Mouse (Mus musculus) kidney, embryonic 16.5 days (tissue): ENCODE measurements around the gene Olfr1122. TPM values are rescaled to one million over a fixed set of nuclear protein-coding genes. Genes with fewer than 3 reads are reported as not detected.

ENCODE experiments used
- ATAC-seq: fragments of 200-750 bp; cut with Nextera tagmentation; 2 replicates; pipeline ENCODE4 v1.8.0; 2017; ENCODE audit warnings: moderate TSS enrichment; ENCODE audit not compliant: low FRiP score, low TSS enrichment
- H3K27ac ChIP-seq: fragments of 300-500 bp; sonication (generic); 2 replicates; pipeline ENCODE4 v1.5.1; 2014; ENCODE audit warnings: low read length
- H3K27me3 ChIP-seq: fragments of 300-500 bp; sonication (generic); 2 replicates; pipeline ENCODE4 v1.6.1; 2014; ENCODE audit warnings: low read length, control low read depth, mixed read lengths; ENCODE audit not compliant: insufficient read depth
- H3K36me3 ChIP-seq: fragments of 300-500 bp; sonication (generic); 2 replicates; pipeline ENCODE4 v1.6.1; 2014; ENCODE audit warnings: low read length, control low read depth, mixed read lengths; ENCODE audit not compliant: insufficient read depth
- H3K4me1 ChIP-seq: fragments of 300-500 bp; sonication (generic); 2 replicates; pipeline ENCODE4 v1.6.1; 2014; ENCODE audit warnings: low read length, control low read depth, mixed read lengths; ENCODE audit not compliant: insufficient read depth
- H3K4me2 ChIP-seq: fragments of 300-500 bp; sonication (generic); replicated peaks from 2 replicates; pipeline ENCODE4 v1.6.1; 2014; ENCODE audit warnings: low read depth, low read length
- H3K4me3 ChIP-seq: fragments of 300-500 bp; sonication (generic); 2 replicates; pipeline ENCODE4 v1.5.1; 2014; ENCODE audit warnings: mild to moderate bottlenecking, low read length
- H3K9ac ChIP-seq: fragments of 300-500 bp; sonication (generic); replicated peaks from 2 replicates; pipeline ENCODE4 v1.6.1; 2014; ENCODE audit warnings: low read length
- H3K9me3 ChIP-seq: fragments of 300-500 bp; sonication (generic); 2 replicates; pipeline ENCODE4 v1.6.1; 2016; ENCODE audit warnings: low read length, control low read depth
- WGBS: fragments of 180-500 bp; shearing (Covaris S2); extraction: QIAGEN DNeasy Blood & Tissue Kit; methylation state at CpG from one replicate; pipeline ENCODE4 v1.1.7; 2014; 5-methylcytosine and 5-hydroxymethylcytosine counted together
- polyA plus RNA-seq: library from polyadenylated mRNA; unstranded; fragments of >200 nt; fragmentation: Nextera tagmentation; extraction: Ambion mirVana; gene quantifications from 2 replicates; pipeline ENCODE4 v1.2.1, GENCODE M21; 2015

Gene Olfr1122
- polyA plus RNA-seq, 1 experiment from 2014 or later = not detected

DNA sequence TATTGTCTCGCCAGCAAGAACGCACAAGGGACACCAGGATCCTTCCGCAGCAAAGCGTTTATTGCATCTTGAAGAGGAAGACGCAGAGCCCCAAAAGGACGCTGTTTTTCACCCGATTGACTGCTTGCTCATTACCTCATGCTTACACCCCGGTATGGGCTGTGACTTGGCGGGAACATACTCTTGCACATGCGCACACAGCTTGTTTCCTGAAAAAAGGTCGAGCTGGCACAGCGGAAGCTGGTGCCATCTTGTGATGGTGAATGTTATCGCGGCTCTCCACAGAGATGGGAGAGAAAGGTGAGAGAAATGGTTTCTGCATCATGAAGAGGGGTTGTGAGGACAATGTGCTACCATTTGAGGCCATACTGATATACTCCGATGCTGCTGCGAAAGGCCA lies 52.1 kb downstream of the Olfr1122 start:
- ATAC-seq = no peak
- Histone ChIP-seq H3K36me3 (no peaks in the 10 kb centered on the region), H3K4me3 (no peak overlapping the region), H3K27me3 (no peaks in the 10 kb centered on the region), H3K9me3 (no peaks in the 10 kb centered on the region), H3K9ac (no peak overlapping the region), H3K4me1 (no peaks in the 10 kb centered on the region), H3K4me2 (no peak overlapping the region), H3K27ac (no peak overlapping the region)
- WGBS = 88% methylated on average over 16 of the region's 16 CpGs

Other genes with a start within 250 kb of the Olfr1122 start
- gene Olfr1110, start 245.5 kb upstream of the Olfr1122 start, polyA plus RNA-seq = not detected in 2 replicates
- gene Olfr1111, start 233.2 kb upstream of the Olfr1122 start, polyA plus RNA-seq = not detected in 2 replicates
- not detected in 2 replicates for gene Olfr1112, start 198.1 kb upstream of the Olfr1122 start, polyA plus RNA-seq
- not detected in 2 replicates for gene Olfr1113, start 176.9 kb upstream of the Olfr1122 start, polyA plus RNA-seq
- gene Olfr1115, start 137.8 kb upstream of the Olfr1122 start, polyA plus RNA-seq = not detected in 2 replicates
- gene Olfr1116, start 118.3 kb upstream of the Olfr1122 start, polyA plus RNA-seq = not detected in 2 replicates
- not detected in 2 replicates for gene Olfr1118, start 78.3 kb upstream of the Olfr1122 start, polyA plus RNA-seq
- gene Olfr1120, start 31.0 kb upstream of the Olfr1122 start, polyA plus RNA-seq = not detected in 2 replicates
- not detected in 2 replicates for gene Olfr1121, start 16.0 kb upstream of the Olfr1122 start, polyA plus RNA-seq
- not detected in 2 replicates for gene Olfr1123, start 30.8 kb downstream of the Olfr1122 start, polyA plus RNA-seq
- gene Olfr1124, start 44.4 kb downstream of the Olfr1122 start, polyA plus RNA-seq = 0.09 TPM in 1 of 2 replicates, not detected in the other
- not detected in 2 replicates for gene Olfr1126, start 68.1 kb downstream of the Olfr1122 start, polyA plus RNA-seq
- not detected in 2 replicates for gene Pramel7, start 111.2 kb downstream of the Olfr1122 start, polyA plus RNA-seq
- gene Pramel6, start 120.7 kb downstream of the Olfr1122 start, polyA plus RNA-seq = not detected in 2 replicates
- gene Olfr153, start 145.9 kb downstream of the Olfr1122 start, polyA plus RNA-seq = not detected in 2 replicates
- not detected in 2 replicates for gene Olfr1128, start 159.7 kb downstream of the Olfr1122 start, polyA plus RNA-seq
- not detected in 2 replicates for gene Olfr1129, start 188.1 kb downstream of the Olfr1122 start, polyA plus RNA-seq
- not detected in 2 replicates for gene Olfr1130, start 220.4 kb downstream of the Olfr1122 start, polyA plus RNA-seq
- gene Olfr1131, start 241.3 kb downstream of the Olfr1122 start, polyA plus RNA-seq = not detected in 2 replicates